Mouse (Mus musculus): Measurements from ENCODE around the gene Fmo2.

The Fmo2 gene

DNA sequence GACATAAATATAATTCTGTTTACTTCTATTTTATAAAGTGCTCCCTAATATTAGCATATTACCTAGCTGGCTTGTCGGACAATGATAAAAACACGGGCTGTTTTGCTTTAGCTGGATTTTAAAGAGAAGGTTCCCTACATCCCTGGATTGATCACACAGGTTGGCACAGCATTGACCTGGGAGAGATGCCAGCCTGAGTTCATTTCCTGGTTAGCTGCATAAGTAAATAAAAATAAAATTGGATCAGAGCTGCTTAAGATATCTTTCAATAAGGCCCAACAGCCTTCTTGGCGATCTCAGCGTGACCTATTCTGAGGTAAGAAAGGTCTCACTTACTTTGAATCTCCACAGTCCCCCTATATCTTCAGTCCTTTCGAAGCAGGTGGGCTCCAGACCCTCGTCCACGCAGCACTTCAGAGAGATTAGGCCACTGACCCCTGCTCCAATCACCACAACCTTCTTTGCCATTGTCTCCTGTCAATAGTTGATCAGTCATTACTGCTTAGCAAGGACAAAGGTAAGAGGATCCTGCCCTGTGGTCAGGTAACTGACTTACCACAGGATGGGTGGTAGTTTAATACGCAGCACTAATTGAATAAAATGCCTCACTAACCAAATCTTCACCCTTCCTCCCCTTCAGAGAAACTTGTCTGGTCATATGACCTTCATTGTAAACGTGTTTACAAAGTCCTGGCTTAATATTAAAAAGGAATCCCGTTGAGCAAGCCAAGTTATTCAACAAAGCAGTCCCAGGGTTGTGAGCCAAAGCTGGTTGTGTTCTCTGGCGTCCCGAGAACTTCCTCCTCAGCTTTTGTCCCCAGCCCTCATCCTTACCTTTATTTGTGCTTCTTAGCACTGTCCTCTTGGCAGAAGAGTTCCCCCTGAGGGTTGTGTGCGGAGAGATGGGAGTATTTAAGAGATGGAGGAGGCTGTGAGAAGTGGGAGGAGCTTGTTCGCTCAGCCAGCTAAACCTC lies at the start of gene Fmo2:
TSS of gene Fmo2 (minus strand) at position 889 of the 974 bp plus-strand sequence.
- no peak for DNase-seq

DNA sequence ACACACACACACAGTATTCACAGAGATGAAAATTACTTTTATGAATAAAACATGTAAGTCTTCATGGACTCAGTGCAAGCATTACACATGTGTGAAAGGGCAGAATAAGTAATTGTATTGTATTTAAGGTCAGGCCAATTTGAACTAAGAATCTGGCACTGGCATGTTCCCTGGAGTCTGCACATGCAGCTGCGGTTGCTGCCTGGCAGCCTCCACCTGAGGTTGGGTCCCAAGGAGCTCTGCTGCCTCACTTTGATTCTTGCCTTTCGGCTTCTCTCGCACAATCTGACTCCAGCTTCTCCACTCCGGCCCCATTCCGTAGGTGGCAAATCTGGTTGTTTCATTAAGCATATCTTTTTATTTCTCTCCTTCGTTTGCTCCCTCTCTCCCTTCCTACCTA lies 49.4 kb upstream of the Fmo2 start:
- DNase-seq: no peak

DNA sequence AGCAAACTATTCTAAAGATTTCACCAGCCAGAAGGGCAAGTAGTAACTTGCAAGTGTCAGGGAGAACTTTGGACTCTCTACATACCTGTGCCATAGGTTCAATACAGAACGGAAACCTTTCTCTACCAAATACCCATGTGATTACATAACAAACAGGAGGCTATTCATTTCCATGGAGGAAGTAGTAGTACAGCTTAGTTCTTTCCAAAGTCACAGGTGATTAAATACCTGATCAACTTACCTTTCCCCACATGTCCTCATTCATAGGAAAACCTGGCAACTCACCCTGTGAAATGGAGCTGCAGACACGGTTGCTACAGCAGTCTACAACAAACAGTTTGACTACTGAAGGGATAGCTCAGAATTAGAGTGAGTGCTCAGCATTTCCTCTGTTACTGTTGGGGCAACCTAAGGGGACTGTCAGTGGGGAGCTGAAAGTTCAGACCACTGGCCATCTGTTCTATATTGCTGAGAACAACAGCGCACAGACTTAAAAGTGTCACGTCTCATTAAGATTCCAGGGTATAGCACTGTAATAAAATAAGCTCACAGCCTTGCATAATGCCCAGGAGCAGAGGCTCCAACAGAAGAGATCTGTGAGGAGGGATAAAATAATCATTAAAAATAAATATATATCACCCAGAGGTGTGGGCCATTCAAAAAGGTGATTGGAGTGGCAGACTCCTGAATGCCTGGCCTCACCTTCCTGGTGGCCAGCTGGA lies 48.5 kb upstream of the Fmo2 start:
- DNase-seq: no peak

DNA sequence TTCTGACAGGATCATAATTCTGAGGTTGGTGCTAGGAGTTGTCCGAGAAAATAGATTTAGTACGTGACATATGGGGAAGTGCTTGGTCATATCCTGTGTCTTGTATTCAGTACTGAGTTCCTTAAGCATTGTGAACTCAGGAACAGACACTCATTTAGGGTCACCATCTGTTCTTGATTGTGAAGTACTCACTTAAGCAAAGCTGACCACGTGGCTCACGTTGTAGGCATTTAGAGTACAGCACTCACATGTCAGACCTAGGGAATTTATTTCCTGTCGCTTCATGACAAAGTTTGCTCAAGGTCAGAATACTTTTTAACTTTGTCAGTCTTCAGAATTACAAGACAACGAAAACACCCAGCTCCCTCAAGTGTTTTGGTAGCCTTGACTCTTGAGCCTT lies 45.2 kb upstream of the Fmo2 start:
- no peak for DNase-seq

DNA sequence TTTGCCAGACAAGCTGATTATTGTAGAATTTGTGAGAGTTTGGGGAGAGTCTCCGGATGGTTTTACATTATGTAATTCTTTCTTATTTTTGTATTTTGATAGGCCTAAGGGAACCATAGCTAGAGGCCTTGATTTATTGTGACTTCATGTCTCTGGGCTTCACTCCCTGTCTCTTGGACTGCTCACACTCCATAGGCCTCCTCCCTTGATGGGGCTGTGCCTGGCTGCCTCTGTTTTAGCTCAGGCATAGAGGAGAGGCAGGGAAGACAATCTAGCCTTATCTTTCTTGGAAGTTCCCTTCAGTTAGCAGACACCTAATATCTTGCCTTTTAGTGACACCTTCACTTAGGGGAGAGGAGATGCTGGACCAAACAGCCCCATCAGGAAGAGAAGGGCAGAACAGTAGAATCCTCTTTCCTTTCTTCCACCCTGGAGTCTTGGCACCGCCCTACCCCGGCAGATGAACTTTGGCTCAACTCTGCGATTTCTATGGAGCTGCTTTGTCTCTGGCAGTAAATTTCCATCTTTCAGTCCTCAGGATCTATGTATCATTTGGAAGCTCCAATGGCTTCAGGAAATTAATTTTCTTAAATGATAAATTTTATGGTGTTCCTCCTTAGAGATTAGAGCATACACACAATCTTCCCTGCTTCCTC lies 40.3 kb upstream of the Fmo2 start:
- no peak for DNase-seq

DNA sequence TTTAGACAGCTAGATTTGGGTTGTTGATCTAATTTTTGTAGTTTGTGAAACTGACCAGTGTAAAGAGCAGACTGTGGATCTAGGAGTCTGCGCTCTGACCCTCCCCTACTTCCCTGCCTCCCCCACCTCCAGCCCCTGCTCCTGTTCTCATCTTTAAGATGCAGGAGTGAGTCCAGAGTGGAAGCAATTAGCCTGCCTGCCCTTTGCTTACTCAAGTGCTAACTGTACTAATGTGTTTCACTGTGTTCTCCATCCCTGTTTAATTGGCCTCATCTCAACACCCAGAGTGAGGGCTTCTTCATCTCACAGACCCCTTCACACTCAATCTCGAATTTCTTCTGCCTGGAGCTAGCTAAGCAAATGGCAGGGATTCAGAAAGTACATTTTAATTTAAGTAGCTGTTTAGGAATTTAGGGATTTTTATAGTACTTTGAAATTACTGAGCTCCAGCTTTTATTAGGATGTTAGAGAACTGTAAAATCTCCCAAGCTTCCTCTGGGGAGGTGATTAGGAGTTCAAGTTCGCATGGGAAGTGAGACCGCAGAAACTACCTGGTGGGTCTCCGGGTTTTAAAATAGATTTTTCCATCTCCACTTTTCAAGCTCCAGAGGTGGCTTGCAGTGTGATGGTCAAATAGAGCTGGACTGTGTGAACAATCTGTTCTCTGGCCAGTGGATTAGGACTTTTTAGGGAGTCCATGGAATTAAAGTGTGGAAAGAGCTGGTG lies 39.6 kb upstream of the Fmo2 start:
- DNase-seq: no peak

DNA sequence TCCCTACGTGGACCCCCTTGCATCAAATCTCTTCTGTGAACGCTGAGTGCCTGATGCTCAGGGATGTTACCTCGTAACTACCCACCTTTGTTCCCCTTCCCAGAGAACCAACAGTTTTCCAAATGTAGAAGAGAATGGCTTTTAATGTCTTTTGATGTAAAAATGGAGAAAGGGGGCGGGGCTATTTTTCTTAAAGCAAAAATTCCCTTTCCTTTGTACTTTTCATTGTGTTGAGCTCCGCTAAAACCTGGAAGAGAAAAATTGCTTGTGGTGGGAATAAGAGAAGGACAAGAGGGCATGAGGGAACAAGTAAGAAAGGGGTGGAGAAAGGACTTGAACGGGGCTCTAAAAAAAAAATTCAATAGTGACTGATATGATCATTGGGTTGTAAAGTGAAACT lies 38.9 kb upstream of the Fmo2 start, which contains the start of gene Fmo6:
TSS of gene Fmo6 (minus strand) at position 101 of the 400 bp plus-strand sequence.
- DNase-seq: no peak

DNA sequence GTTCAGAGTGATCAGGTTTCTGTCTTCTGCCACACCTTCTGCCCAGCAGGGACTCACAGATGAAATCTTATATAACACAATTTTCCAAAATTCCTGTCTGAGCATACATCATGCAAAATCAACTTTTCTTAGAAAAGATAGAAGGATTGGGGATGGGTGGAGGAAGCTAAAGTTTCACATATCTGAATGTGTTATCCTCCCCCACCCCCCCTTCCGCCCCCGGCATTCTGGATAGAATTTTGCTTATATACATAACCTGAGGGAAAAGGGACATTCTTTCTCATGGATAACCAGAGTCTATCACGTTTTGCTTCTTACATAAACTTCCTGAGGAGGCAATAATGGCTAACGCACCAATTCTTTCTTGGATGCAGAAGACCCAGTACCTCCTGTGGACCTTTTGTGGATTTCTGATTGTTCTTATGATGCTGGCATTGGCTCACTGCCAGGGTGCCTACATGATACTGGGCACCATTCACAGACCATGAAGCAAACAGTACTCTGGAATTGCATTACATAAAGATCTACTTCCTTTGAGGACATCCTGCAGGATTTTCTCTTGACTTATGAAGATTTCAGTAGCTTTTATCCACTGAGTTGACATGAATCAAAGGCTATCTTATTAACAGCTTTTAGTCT lies 36.0 kb upstream of the Fmo2 start:
- no peak for DNase-seq

DNA sequence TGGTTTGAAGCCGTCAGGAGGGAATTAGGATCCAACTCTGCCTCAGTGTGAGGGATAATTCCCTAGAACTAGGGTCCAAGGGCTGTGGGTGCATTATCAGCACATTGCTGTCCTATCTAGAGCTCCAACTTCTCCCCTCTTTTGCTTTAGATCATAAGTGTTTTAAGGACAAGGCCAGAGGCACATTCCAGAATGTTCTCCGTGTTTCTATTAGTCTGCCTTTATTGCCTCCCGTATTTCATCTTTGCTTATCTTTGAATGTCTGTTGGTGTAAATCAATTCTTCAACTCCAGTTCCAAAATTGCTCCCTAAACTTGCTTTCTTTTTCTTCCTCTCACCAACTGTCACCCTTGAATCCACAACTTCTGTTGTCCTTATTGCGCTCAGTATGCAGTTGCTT lies 33.9 kb upstream of the Fmo2 start:
- DNase-seq: no peak

DNA sequence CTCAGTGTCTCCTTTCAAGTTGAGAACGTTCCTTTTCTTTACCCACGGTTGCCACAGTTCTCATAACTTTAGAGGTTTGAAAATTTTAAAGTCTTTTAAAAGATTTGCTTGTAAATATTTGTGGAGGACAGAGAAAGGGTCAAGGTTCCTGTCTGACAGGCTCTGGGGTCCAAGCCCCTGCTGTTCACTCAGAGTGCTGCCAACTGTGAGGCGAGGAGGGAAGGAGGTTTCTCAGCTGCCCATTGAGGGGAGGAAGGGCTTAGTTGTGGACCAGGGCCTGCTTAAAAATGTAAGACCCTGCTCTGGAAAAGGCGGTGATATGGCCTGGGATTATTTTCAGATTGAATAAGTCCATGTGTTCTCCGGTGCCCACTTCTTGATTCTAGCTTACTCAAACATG lies 33.4 kb upstream of the Fmo2 start:
- no peak for DNase-seq

DNA sequence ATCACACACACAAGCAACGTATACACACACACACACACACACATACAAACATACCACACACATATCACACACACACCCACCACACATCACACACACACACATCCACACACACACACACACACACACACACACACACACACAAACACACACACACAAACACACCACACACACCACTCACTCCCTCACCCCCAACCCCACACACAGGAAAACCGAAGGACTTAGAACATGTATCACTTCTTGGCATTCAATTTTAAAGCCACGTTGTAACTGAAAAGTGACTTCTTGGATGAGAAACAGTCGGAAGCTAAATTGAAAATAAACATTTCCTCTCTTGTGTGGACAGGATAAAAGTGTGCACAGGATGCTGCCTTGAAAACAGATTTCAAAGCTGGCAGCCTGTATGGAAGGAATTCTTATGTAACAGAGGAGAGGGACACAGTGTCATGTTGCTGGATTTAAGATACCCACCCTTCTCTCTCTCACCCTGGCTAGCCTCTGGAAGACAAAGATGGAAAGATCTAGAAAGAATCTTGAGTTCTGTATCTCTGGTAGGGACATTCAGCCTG lies 32.9 kb upstream of the Fmo2 start:
- DNase-seq: no peak

DNA sequence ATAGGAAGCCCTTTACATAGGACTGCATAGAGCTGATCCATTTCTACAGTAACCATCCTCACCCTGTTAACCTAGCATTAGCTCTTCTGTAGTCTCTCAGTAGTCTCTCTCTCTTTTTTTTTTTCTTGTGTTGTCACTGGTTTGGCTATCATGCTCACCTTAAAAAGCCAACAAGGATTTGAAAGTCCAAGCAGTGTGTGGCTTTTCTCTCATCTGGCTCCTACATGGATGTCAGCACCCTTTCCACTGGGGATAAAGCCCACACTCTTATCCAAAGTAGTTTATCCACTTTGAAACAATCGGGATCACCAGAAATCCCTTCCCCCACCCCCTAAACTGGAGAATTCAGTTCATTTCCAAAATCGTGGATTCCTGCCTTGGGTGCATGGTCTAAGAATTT lies 32.1 kb upstream of the Fmo2 start:
- DNase-seq: no peak

DNA sequence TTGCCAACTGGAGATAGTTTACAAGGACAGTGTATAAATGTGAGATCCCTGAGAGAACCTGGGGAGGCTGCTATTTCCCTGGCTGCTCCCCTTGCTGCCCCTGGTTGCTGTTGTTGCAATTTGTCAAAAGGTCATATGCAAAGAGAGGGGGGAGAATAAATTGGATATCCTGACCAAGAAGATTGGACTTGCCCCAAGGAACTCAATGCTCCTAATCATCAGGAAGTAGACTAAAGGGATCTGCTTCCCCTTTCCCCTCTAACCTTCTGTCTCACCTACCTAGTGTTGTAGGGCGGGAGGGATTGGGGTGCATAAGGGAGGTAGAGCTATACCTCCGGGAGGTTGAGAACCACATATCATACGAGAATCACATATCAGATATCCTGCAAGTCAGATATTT lies 30.6 kb upstream of the Fmo2 start:
- no peak for DNase-seq

DNA sequence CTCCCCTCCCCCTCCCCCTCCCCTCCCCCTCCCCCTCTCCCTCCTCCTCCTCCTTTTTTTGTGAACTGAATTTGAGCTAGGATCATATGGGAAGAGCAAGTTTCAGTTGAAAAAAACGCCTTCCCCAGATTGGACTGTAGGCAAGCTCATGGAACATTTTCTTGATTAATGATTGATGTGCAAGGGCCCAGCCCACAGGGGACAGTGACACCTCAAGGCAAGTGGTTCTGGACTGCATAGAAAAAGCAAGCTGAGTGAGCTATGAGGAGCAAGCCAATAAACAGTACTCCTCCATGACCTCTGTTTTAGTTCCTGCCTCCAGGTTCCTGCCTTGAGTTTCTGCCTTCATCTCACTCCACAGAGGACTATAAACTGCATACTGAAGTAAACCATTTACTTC lies 26.6 kb upstream of the Fmo2 start:
- no peak for DNase-seq

DNA sequence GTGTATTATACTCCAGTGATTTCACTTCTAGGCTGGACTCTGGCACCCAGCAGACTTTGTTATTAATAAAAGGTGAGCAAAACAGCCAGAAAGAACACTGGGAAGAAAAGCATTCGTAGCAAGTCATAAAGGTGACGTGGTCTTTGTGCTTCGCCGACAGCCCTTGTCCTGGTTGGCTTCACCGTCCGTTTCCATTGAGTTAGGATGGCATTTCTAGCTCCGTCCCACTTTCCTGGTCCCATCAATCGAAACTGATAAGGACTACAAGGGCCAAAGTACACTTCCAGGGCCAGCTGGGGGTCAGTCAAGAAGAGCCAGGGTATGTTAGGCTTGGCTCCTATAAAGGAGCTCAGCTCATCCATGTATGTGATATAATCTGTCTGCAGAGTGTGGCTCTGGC lies 18.1 kb upstream of the Fmo2 start:
- DNase-seq: no peak

DNA sequence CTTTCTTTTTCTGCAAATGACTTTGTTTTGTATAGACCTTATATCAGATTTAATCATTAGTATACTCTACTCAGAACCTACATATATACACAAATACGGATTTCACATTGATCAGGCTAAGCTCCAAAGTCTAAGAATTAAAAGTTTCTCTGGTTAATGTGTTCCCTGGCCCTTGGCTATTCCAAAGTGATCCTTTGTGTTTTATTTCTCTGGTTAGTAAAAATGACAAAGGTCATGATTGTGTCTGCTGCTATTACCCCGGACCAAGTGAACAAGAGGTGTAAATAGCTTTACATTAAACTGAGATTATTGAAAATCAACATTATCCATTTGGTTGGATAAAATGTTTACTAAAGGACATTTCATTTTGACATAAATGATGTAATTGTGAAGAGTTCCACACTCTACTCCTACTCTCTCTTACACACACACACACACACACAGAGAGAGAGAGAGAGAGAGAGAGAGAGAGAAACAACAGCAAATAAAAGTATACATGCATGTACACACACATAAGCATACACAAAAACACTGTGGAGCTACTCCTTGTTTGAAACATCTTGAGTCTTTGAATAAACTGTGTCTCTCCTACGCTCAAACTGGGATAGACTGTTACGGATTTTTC lies 16.5 kb upstream of the Fmo2 start:
- DNase-seq: no peak

DNA sequence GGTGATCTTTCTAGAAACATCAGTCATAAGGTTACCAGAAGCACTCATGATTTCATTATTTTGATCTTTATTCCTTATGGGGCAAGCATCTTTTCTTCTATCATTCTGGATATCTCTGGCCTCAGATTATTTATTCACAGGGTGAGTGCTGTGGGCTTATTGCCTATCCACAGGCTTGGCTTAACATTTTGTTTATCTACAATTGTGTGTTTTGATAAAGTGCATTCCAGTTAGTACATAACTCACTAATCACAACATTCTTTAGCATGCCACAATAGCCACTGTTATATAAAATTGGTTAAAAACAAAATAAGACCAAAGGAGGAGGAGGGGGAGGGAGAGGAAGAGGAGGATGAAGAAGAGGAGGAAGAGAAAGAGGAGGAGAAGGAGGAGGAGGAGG lies 13.6 kb upstream of the Fmo2 start:
- DNase-seq: no peak

DNA sequence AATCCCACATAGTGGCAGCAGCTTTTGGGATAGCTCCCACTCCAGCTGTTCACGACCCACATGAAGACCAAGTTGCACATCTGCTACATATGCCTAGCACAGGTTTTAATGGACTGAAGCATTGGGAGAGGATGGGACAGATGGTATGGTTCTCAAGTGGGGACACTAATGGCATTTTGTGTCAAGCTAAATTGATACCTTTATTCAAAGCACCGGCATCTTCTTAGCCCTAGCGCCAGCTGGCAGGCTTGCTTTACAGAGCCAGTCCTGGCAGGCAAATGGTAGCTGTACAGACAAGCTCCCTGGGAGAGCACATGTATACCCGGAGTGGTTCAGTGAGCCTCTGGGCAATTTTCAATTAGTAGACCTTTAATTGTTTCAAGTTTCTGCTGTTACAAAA lies 3.4 kb upstream of the Fmo2 start:
- no peak for DNase-seq

DNA sequence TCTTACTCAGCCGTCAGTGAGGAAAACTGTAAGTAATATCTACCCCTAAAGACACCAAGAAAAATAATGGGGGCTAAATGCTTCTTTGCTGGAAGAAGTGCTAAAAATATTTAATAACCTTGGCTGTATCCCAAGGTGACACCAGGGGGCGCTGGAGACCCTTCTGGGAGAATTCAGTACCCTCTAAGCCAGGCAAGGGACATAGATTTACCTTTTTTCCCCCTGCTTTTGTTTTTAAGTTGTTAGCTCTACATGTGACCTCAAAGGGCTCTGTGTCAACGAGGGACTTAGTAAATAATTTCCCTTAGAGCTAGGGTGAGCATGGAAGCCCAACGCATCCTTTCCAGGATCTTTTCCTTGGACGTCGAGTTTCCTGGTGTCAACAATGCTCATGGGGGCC lies 2.6 kb downstream of the Fmo2 start:
- peak; percentile 5 for DNase-seq

DNA sequence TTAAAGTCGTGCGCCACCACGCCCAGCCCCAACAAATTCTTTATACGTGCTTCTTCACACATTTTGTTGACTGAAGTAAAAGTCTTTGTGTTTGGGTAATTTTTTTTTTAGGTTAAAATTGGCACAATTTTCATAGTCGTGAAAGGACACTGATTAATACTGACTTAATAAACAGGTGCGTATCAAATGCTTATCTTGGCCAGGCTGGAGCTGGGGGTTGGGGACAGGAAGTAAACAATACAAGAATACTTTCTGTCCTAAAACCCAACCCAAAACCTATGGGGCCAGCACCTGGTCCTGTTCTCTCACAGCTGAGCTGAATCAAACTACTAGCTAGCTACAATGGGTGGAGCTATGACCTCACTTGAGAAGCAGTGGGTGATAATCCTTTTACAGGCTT lies 5.5 kb downstream of the Fmo2 start:
- DNase-seq: no peak

DNA sequence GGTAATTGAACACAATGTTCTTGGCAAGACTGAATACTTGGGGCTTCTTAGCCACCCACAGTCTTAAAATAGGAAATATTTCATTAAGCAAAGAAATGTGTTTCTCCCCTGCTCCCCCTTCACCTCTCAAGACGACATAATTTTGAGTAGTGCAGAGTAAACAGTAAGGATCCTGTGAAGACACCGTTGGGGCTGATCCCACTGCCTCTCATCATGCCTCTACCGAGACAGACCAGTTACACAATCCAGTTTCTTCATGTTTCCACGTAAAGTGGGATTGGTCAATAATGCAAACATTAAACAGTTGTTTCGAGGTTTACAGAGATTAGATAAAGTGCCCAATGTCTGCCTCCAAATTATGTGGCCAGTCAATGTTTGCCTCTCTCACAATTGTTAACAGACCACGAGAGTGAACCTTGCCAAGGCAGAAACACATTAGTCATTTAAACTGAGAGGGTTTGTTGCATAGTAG lies 6.5 kb downstream of the Fmo2 start:
- no peak for DNase-seq

DNA sequence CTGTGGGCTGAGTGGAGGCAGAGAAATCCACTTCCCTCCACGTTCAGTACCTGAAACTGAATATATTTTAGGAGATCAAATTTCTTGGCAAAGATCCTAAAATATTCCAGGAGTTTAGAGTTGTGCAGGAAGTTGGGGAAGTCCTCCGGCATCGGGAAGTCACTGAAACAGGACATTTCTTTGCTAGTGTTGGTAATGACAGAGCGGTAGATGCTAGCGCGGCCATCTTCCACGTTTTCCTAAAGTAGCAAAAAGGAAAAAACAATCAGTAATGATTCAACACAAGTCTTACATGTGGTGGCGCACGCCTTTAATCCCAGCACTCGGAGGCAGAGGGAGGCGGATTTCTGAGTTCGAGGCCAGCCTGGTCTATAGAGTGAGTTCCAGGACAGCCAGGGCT lies 9.9 kb downstream of the Fmo2 start:
- no peak for DNase-seq

Measured in cerebellum, adult 8-10 months (tissue).